Mouse (Mus musculus) urinary bladder, adult 18-20 months (tissue): ENCODE results near the gene Mrpl53.
"Not testable (repeated sequence)": the region's sequence is repeated elsewhere in the genome, so short reads cannot be mapped to it uniquely, and the experiment has no call there.

ENCODE experiments used
- DNase-seq, 2 experiments: peaks; one replicate each; pipeline ENCODE4 v3.0.0; 2022; ENCODE audit warnings: low spot score in 2 of 2, mixed read lengths in 2 of 2

Gene Mrpl53

GRCm38 (mm10) chr6:83145209-83145608 is 36.4 kb downstream of the Mrpl53 start:
- DNase-seq, result no peak

- no peak for DNase-seq
These were observed 37.0 kb downstream of the Mrpl53 start for GRCm38 (mm10) chr6:83145805-83146204.

GRCm38 (mm10) chr6:83147280-83147679 is 38.4 kb downstream of the Mrpl53 start:
- no peak for DNase-seq

- no peak for DNase-seq
These were observed 42.9 kb downstream of the Mrpl53 start for GRCm38 (mm10) chr6:83151721-83152120.

- DNase-seq, result no peak
These were observed 44.2 kb downstream of the Mrpl53 start for GRCm38 (mm10) chr6:83153038-83153437.

GRCm38 (mm10) chr6:83153485-83153884 is 44.6 kb downstream of the Mrpl53 start:
- no peak for DNase-seq

- DNase-seq, result no peak
These were observed 46.9 kb downstream of the Mrpl53 start for GRCm38 (mm10) chr6:83155552-83156238.

GRCm38 (mm10) chr6:83156259-83156684 is 47.4 kb downstream of the Mrpl53 start, which contains the start of the genes Wdr54 and 1700003E16Rik:
Gene Wdr54 (minus strand): TSS chr6:83156397.
Gene 1700003E16Rik (plus strand): TSS chr6:83156404.
- peak in 1 of 2 experiments; percentile 69 for DNase-seq

GRCm38 (mm10) chr6:83159456-83159855 is 50.6 kb downstream of the Mrpl53 start:
- not testable (repeated sequence) for DNase-seq
